Mouse (Mus musculus) liver, embryonic 14.5 days (tissue): ENCODE data around the gene Kremen2. TPM values are rescaled to one million over a fixed set of nuclear protein-coding genes. Genes with fewer than 3 reads are reported as not detected.
A peak's percentile ranks its signal among the peaks of the same experiment; 100 is the strongest.

Experiments
- ATAC-seq: fragments of 200-750 bp; cut with Nextera tagmentation; 2 replicates; pipeline ENCODE4 v1.8.0; 2017; ENCODE audit warnings: moderate number of reproducible peaks, mild to moderate bottlenecking, moderate library complexity; ENCODE audit not compliant: insufficient read depth
- DNase-seq, 3 experiments: peaks; one replicate each; pipeline ENCODE4 v3.0.0-alpha.2; 2012 to 2013; ENCODE audit warnings: low read depth in 3 of 3, low spot score in 3 of 3
- H3K27ac ChIP-seq: fragments of 300-500 bp; sonication (generic); 2 replicates; pipeline ENCODE4 v1.5.1; 2014; ENCODE audit warnings: moderate library complexity, mild to moderate bottlenecking, control low read depth, inconsistent platforms
- H3K27me3 ChIP-seq: fragments of 300-500 bp; sonication (generic); 2 replicates; pipeline ENCODE4 v1.6.1; 2014; ENCODE audit warnings: mild to moderate bottlenecking, low read length, moderate library complexity; ENCODE audit not compliant: control insufficient read depth, insufficient read depth
- H3K36me3 ChIP-seq: fragments of 300-500 bp; sonication (generic); replicated peaks from 2 replicates; pipeline ENCODE4 v1.6.1; 2014; ENCODE audit warnings: low read depth; ENCODE audit not compliant: control insufficient read depth, insufficient read depth
- H3K4me1 ChIP-seq, 2 experiments: fragments of 200-500 bp in 1 of 2; fragments of 300-500 bp in 1 of 2; sonication (generic) in 1 of 2; replicated peaks; 2 replicates each; pipeline ENCODE4 v1.6.1; 2012 to 2014; ENCODE audit warnings: antibody characterized with exemption in 1 of 2, inconsistent platforms in 1 of 2, low read length in 1 of 2; ENCODE audit not compliant: control insufficient read depth in 2 of 2, insufficient read depth in 2 of 2
- H3K4me2 ChIP-seq: fragments of 300-500 bp; sonication (generic); 2 replicates; pipeline ENCODE4 v1.6.1; 2014; ENCODE audit warnings: low read depth, mild to moderate bottlenecking, control low read depth, moderate library complexity
- H3K4me3 ChIP-seq, 2 experiments: fragments of 200-500 bp in 1 of 2; fragments of 300-500 bp in 1 of 2; sonication (generic) in 1 of 2; 2 replicates each; pipeline ENCODE4 v1.5.1; 2012 to 2014; ENCODE audit warnings: low read depth in 2 of 2, low read length in 2 of 2, mild to moderate bottlenecking in 2 of 2, control low read depth in 1 of 2, inconsistent platforms in 1 of 2, moderate library complexity in 1 of 2; ENCODE audit not compliant: insufficient read depth in 1 of 2
- H3K9ac ChIP-seq: fragments of 300-500 bp; sonication (generic); replicated peaks from 2 replicates; pipeline ENCODE4 v1.6.1; 2014; ENCODE audit warnings: mild to moderate bottlenecking, control low read depth, moderate library complexity
- H3K9me3 ChIP-seq: fragments of 300-500 bp; sonication (generic); 2 replicates; pipeline ENCODE4 v1.6.1; 2016; ENCODE audit warnings: low read length, mixed read lengths; ENCODE audit not compliant: control insufficient read depth
- CTCF ChIP-seq: IDR thresholded peaks from 2 replicates; pipeline ENCODE4 v1.5.1; 2016; ENCODE audit warnings: antibody characterized with exemption, low read depth, control low read depth
- EP300 ChIP-seq: IDR thresholded peaks from 2 replicates; pipeline ENCODE4 v1.6.1; 2016; ENCODE audit warnings: antibody characterized with exemption, low read depth
- WGBS: fragments of 180-500 bp; shearing (Covaris S2); extraction: QIAGEN DNeasy Blood & Tissue Kit; methylation state at CpG from one replicate; pipeline ENCODE4 v1.1.7; 2014; ENCODE audit not compliant: insufficient replicate concordance; 5-methylcytosine and 5-hydroxymethylcytosine counted together
- polyA plus RNA-seq, 2 experiments: library from polyadenylated mRNA; depleted of rRNA in 1 of 2; stranded (reverse) in 1 of 2; unstranded in 1 of 2; fragments of >200 nt; fragmentation: Nextera tagmentation in 1 of 2; extraction: Ambion mirVana in 1 of 2; gene quantifications; 2 replicates each; pipeline versions ENCODE4 v1.2.1 to v1.2.3; 2012 to 2014

Kremen2 gene
- polyA plus RNA-seq, 2 experiments = 0.02 TPM; not detected in 1

DNA sequence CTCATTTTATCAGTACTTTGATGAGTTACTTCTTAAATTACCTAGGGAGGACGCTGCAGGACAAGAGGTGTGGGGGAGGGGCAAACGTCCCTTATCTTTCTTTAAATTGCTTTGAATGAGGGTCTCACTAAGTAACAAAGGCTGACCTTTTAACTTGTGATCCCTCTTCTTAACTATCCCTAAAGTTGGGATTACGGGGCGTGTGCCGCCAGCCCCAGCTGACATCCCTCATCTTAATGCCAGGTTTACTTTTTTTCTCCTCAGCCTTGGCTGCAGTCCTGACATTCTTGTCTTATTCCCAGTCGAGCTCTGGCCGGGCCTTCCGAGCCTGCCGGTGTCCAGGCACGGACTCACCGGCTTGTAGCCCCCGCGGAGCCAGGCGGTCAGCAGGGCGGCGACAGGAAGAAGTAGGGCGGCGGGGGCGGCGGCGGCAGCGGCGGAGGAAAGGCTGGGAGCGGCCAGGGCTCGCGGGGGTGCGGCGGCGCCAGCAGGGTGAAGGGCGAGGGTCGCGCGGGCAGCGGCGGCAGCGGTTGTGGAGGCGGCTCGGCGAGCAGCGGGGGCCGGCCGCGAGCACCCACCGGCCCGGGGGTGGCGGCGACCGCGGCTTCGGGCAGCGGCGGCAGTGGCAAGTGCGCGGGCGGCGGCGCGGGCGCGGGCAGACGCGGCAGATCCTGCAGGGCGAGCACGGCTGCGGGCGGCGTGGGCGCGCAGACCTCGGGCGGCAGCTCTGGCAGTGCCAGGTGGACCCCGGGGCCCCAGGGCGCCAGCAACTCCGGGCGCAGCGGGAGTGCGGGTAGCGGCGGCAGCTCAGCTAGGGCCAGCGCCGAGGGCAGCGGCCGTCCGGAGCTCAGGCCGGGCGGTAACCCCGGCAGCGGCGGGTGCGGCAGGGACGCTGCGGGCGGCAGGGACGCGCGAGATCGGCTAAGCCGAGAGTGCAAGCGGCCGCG is 46.2 kb downstream of the Kremen2 start:
- no peak overlapping the region for H3K9ac ChIP-seq
- WGBS = under 1% methylated on average over 100 of the region's 101 CpGs
- DNase-seq (no peak), ATAC-seq (peak; percentile 57)
- H3K27me3 ChIP-seq = peaks cover 40% of the 10 kb centered on the region
- H3K4me1 ChIP-seq = no peaks in the 10 kb centered on the region
- TF ChIP-seq EP300 (no peak), CTCF (no peak)
- H3K4me2 ChIP-seq = peak overlapping the region; percentile 79
- H3K4me3 ChIP-seq = peak overlapping the region; percentile 41 to 60
- no peaks in the 10 kb centered on the region for H3K9me3 ChIP-seq
- H3K27ac ChIP-seq = no peak overlapping the region
- no peaks in the 10 kb centered on the region for H3K36me3 ChIP-seq

DNA sequence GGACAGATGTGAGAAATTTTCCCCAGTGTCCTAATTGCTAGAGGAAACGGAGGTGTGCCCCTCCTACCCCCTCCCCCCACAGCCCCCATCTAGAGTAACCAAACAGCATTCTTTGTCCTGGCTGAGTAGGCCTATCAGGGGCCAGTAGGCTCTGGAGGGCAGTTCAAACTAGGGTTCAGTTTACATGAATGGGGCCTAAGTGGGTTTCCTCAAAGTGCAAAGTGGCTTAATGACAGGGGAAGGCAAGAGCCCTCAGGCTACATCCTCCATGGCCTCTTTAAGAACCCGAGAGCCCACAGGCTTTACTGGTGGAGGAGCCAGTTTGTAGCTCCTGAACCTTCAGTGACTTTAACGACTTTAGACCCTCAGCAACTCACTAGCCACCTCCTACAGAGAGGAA is 49.8 kb downstream of the Kremen2 start:
- WGBS = 37% methylated on average over 3 of the region's 3 CpGs
- Histone ChIP-seq H3K36me3 (no peaks in the 10 kb centered on the region), H3K4me2 (no peak overlapping the region), H3K9ac (no peak overlapping the region), H3K4me3 (no peak overlapping the region), H3K4me1 (no peaks in the 10 kb centered on the region), H3K27me3 (peaks cover 35% of the 10 kb centered on the region), H3K9me3 (no peaks in the 10 kb centered on the region), H3K27ac (no peak overlapping the region)
- DNase-seq (no peak), ATAC-seq (no peak)
- no peak for TF ChIP-seq CTCF
- TF ChIP-seq EP300 = no peak

DNA sequence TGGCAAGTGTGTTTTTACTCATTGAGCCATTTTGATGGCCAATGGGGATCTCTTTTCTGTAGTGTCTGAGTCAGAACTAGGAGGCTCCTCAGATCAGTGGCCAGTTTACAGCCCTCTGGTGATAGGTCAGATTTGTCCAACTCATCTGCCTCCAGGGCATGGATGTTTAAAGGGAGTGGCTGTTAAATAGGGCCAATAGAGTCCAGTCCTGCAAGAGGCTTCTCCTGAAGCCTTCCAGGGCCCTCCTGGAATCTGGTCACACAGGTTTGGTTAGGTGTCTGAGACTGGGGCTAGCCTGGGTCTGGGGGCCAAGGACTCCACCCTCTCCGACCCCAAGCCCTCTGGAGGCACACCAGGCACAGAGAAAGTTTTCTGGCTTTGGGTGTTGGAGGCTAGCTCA is 51.1 kb downstream of the Kremen2 start:
- Histone ChIP-seq H3K4me2 (no peak overlapping the region), H3K27me3 (peaks cover 22% of the 10 kb centered on the region), H3K9ac (no peak overlapping the region), H3K27ac (no peak overlapping the region), H3K4me1 (no peaks in the 10 kb centered on the region), H3K4me3 (no peak overlapping the region), H3K36me3 (no peaks in the 10 kb centered on the region), H3K9me3 (no peaks in the 10 kb centered on the region)
- DNase-seq = no peak
- ATAC-seq = no peak
- 25% methylated on average over 1 of the region's 1 CpGs for WGBS
- TF ChIP-seq EP300 = no peak
- no peak for TF ChIP-seq CTCF

Other genes starting within 250 kb of the Kremen2 start
- gene Zfp213, start 181.6 kb downstream of the Kremen2 start, polyA plus RNA-seq (2012; rRNA removed) = 3.7 and 4.1 TPM in 2 replicates
- gene Zfp213, start 181.6 kb downstream of the Kremen2 start, polyA plus RNA-seq (2014; fragmentation: Nextera tagmentation; extraction: Ambion mirVana) = 4.1 and 4.8 TPM in 2 replicates
- 1.9 and 2.0 TPM in 2 replicates for gene Zfp13, start 146.3 kb downstream of the Kremen2 start, polyA plus RNA-seq (2012; rRNA removed)
- gene Zfp13, start 146.3 kb downstream of the Kremen2 start, polyA plus RNA-seq (2014; fragmentation: Nextera tagmentation; extraction: Ambion mirVana) = 1.3 TPM in 2 replicates
- gene Zscan10, start 145.0 kb downstream of the Kremen2 start, polyA plus RNA-seq (2012; rRNA removed) = not detected in 2 replicates
- gene Zscan10, start 145.0 kb downstream of the Kremen2 start, polyA plus RNA-seq (2014; fragmentation: Nextera tagmentation; extraction: Ambion mirVana) = not detected in 2 replicates
- 0.11 and 0.12 TPM in 2 replicates for gene Mmp25, start 100.6 kb downstream of the Kremen2 start, polyA plus RNA-seq (2012; rRNA removed)
- 0.11 TPM in 1 of 2 replicates, not detected in the other for gene Mmp25, start 100.6 kb downstream of the Kremen2 start, polyA plus RNA-seq (2014; fragmentation: Nextera tagmentation; extraction: Ambion mirVana)
- gene Bicdl2, start 85.3 kb downstream of the Kremen2 start, polyA plus RNA-seq (2012; rRNA removed) = 0.02 TPM in 2 replicates
- gene Bicdl2, start 85.3 kb downstream of the Kremen2 start, polyA plus RNA-seq (2014; fragmentation: Nextera tagmentation; extraction: Ambion mirVana) = not detected in 2 replicates
- gene Hcfc1r1, start 72.2 kb downstream of the Kremen2 start, polyA plus RNA-seq (2012; rRNA removed) = 11.3 and 15.3 TPM in 2 replicates
- gene Hcfc1r1, start 72.2 kb downstream of the Kremen2 start, polyA plus RNA-seq (2014; fragmentation: Nextera tagmentation; extraction: Ambion mirVana) = 21.0 and 24.5 TPM in 2 replicates
- gene Thoc6, start 72.0 kb downstream of the Kremen2 start, polyA plus RNA-seq (2012; rRNA removed) = 14.8 and 17.2 TPM in 2 replicates
- 21.4 and 21.5 TPM in 2 replicates for gene Thoc6, start 72.0 kb downstream of the Kremen2 start, polyA plus RNA-seq (2014; fragmentation: Nextera tagmentation; extraction: Ambion mirVana)
- gene Tnfrsf12a, start 68.4 kb downstream of the Kremen2 start, polyA plus RNA-seq (2012; rRNA removed) = 1.4 and 1.7 TPM in 2 replicates
- gene Tnfrsf12a, start 68.4 kb downstream of the Kremen2 start, polyA plus RNA-seq (2014; fragmentation: Nextera tagmentation; extraction: Ambion mirVana) = 3.0 and 3.9 TPM in 2 replicates
- 0.64 and 0.68 TPM in 2 replicates for gene Cldn6, start 66.6 kb downstream of the Kremen2 start, polyA plus RNA-seq (2012; rRNA removed)
- gene Cldn6, start 66.6 kb downstream of the Kremen2 start, polyA plus RNA-seq (2014; fragmentation: Nextera tagmentation; extraction: Ambion mirVana) = 0.15 and 0.50 TPM in 2 replicates
- 0.04 TPM in 2 replicates for gene Cldn9, start 61.8 kb downstream of the Kremen2 start, polyA plus RNA-seq (2012; rRNA removed)
- 0.21 TPM in 1 of 2 replicates, not detected in the other for gene Cldn9, start 61.8 kb downstream of the Kremen2 start, polyA plus RNA-seq (2014; fragmentation: Nextera tagmentation; extraction: Ambion mirVana)
- 0.04 and 0.09 TPM in 2 replicates for gene 1520401A03Rik, start 23.1 kb downstream of the Kremen2 start, polyA plus RNA-seq (2012; rRNA removed)
- gene 1520401A03Rik, start 23.1 kb downstream of the Kremen2 start, polyA plus RNA-seq (2014; fragmentation: Nextera tagmentation; extraction: Ambion mirVana) = not detected in 2 replicates
- gene Pkmyt1, start 19.5 kb downstream of the Kremen2 start, polyA plus RNA-seq (2012; rRNA removed) = 29.6 and 35.0 TPM in 2 replicates
- 21.2 and 24.5 TPM in 2 replicates for gene Pkmyt1, start 19.5 kb downstream of the Kremen2 start, polyA plus RNA-seq (2014; fragmentation: Nextera tagmentation; extraction: Ambion mirVana)
- gene Paqr4, start 5.0 kb downstream of the Kremen2 start, polyA plus RNA-seq (2012; rRNA removed) = 3.6 and 5.7 TPM in 2 replicates
- 6.4 and 7.2 TPM in 2 replicates for gene Paqr4, start 5.0 kb downstream of the Kremen2 start, polyA plus RNA-seq (2014; fragmentation: Nextera tagmentation; extraction: Ambion mirVana)
- gene Flywch1, start 25.8 kb upstream of the Kremen2 start, polyA plus RNA-seq (2012; rRNA removed) = 4.0 and 4.3 TPM in 2 replicates
- 6.6 and 7.4 TPM in 2 replicates for gene Flywch1, start 25.8 kb upstream of the Kremen2 start, polyA plus RNA-seq (2014; fragmentation: Nextera tagmentation; extraction: Ambion mirVana)
- 0.57 and 0.79 TPM in 2 replicates for gene Flywch2, start 40.2 kb upstream of the Kremen2 start, polyA plus RNA-seq (2012; rRNA removed)
- 0.85 and 1.0 TPM in 2 replicates for gene Flywch2, start 40.2 kb upstream of the Kremen2 start, polyA plus RNA-seq (2014; fragmentation: Nextera tagmentation; extraction: Ambion mirVana)
- 136 and 152 TPM in 2 replicates for gene Srrm2, start 44.7 kb upstream of the Kremen2 start, polyA plus RNA-seq (2012; rRNA removed)
- 107 and 120 TPM in 2 replicates for gene Srrm2, start 44.7 kb upstream of the Kremen2 start, polyA plus RNA-seq (2014; fragmentation: Nextera tagmentation; extraction: Ambion mirVana)
- 277 and 284 TPM in 2 replicates for gene Elob, start 83.3 kb upstream of the Kremen2 start, polyA plus RNA-seq (2012; rRNA removed)
- gene Elob, start 83.3 kb upstream of the Kremen2 start, polyA plus RNA-seq (2014; fragmentation: Nextera tagmentation; extraction: Ambion mirVana) = 519 and 544 TPM in 2 replicates
- 0.04 TPM in 1 of 2 replicates, not detected in the other for gene Prss33, start 90.2 kb upstream of the Kremen2 start, polyA plus RNA-seq (2012; rRNA removed)
- gene Prss33, start 90.2 kb upstream of the Kremen2 start, polyA plus RNA-seq (2014; fragmentation: Nextera tagmentation; extraction: Ambion mirVana) = not detected in 2 replicates
- gene Prss32, start 98.0 kb upstream of the Kremen2 start, polyA plus RNA-seq (2012; rRNA removed) = 0.06 TPM in 1 of 2 replicates, not detected in the other
- not detected in 2 replicates for gene Prss32, start 98.0 kb upstream of the Kremen2 start, polyA plus RNA-seq (2014; fragmentation: Nextera tagmentation; extraction: Ambion mirVana)
- gene Prss41, start 98.3 kb upstream of the Kremen2 start, polyA plus RNA-seq (2012; rRNA removed) = 0.09 and 0.18 TPM in 2 replicates
- gene Prss41, start 98.3 kb upstream of the Kremen2 start, polyA plus RNA-seq (2014; fragmentation: Nextera tagmentation; extraction: Ambion mirVana) = 0.06 TPM in 1 of 2 replicates, not detected in the other
- not detected in 2 replicates for gene Prss21, start 122.2 kb upstream of the Kremen2 start, polyA plus RNA-seq (2012; rRNA removed)
- not detected in 2 replicates for gene Prss21, start 122.2 kb upstream of the Kremen2 start, polyA plus RNA-seq (2014; fragmentation: Nextera tagmentation; extraction: Ambion mirVana)
- not detected in 2 replicates for gene Dcpp1, start 135.0 kb upstream of the Kremen2 start, polyA plus RNA-seq (2012; rRNA removed)
- not detected in 2 replicates for gene Dcpp1, start 135.0 kb upstream of the Kremen2 start, polyA plus RNA-seq (2014; fragmentation: Nextera tagmentation; extraction: Ambion mirVana)
- gene Dcpp2, start 135.0 kb upstream of the Kremen2 start, polyA plus RNA-seq (2012; rRNA removed) = not detected in 2 replicates
- gene Dcpp2, start 135.0 kb upstream of the Kremen2 start, polyA plus RNA-seq (2014; fragmentation: Nextera tagmentation; extraction: Ambion mirVana) = not detected in 2 replicates
- not detected in 2 replicates for gene Dcpp3, start 171.6 kb upstream of the Kremen2 start, polyA plus RNA-seq (2012; rRNA removed)
- gene Dcpp3, start 171.6 kb upstream of the Kremen2 start, polyA plus RNA-seq (2014; fragmentation: Nextera tagmentation; extraction: Ambion mirVana) = not detected in 2 replicates
- gene Sbp, start 195.8 kb upstream of the Kremen2 start, polyA plus RNA-seq (2012; rRNA removed) = not detected in 2 replicates
- not detected in 2 replicates for gene Sbp, start 195.8 kb upstream of the Kremen2 start, polyA plus RNA-seq (2014; fragmentation: Nextera tagmentation; extraction: Ambion mirVana)
- not detected in 2 replicates for gene Sbpl, start 209.4 kb upstream of the Kremen2 start, polyA plus RNA-seq (2012; rRNA removed)
- not detected in 2 replicates for gene Sbpl, start 209.4 kb upstream of the Kremen2 start, polyA plus RNA-seq (2014; fragmentation: Nextera tagmentation; extraction: Ambion mirVana)
- 0.07 and 0.13 TPM in 2 replicates for gene Prss30, start 234.7 kb upstream of the Kremen2 start, polyA plus RNA-seq (2012; rRNA removed)
- 0.06 TPM in 1 of 2 replicates, not detected in the other for gene Prss30, start 234.7 kb upstream of the Kremen2 start, polyA plus RNA-seq (2014; fragmentation: Nextera tagmentation; extraction: Ambion mirVana)